Mouse (Mus musculus) subcutaneous adipose tissue, adult 2 months (tissue): ENCODE results near the gene Nr5a2. TPM values are rescaled to one million over a fixed set of nuclear protein-coding genes. Genes with fewer than 3 reads are reported as not detected.

ENCODE experiments used
- polyA plus RNA-seq: library from polyadenylated mRNA; depleted of rRNA; stranded (reverse); fragments of >200 nt; gene quantifications from 2 replicates; pipeline ENCODE4 v1.2.3, GENCODE M21; 2012; ENCODE audit warnings: low replicate concordance; rRNA removed

The Nr5a2 gene
- 3.4 and 3.9 TPM in 2 replicates for polyA plus RNA-seq

GRCm38 (mm10) chr1:136960428-136961012, at the start of gene Nr5a2:
TSS of gene Nr5a2 (minus strand) at chr1:136960448.

